Mouse (Mus musculus) kidney, adult 2 months (tissue): ENCODE measurements around the gene Syndig1l.

Experiments
- CTCF ChIP-seq: fragments of 200-500 bp; conservative IDR thresholded peaks from 2 replicates; pipeline ENCODE4 v1.5.1; 2011; ENCODE audit warnings: low read depth, mild to moderate bottlenecking, control low read depth, low read length, moderate library complexity, mixed read lengths; ENCODE audit not compliant: insufficient read depth, insufficient read length
- POLR2A ChIP-seq: fragments of 200-500 bp; IDR thresholded peaks from one replicate; pipeline ENCODE4 v1.6.1; 2011; ENCODE audit warnings: low read depth, low read length, control low read depth

GRCm38 (mm10) chr12:84726986-84727385 is 28.4 kb upstream of the Syndig1l start:
- TF ChIP-seq POLR2A (no peak), CTCF (no peak)
